Mouse (Mus musculus) liver, embryonic 11.5 days (tissue): ENCODE data around the gene Fgfr2. TPM values are rescaled to one million over a fixed set of nuclear protein-coding genes. Genes with fewer than 3 reads are reported as not detected.
A peak's percentile ranks its signal among the peaks of the same experiment; 100 is the strongest.

Experiments
- ATAC-seq: fragments of 200-750 bp; cut with Nextera tagmentation; replicated peaks from 2 replicates; pipeline ENCODE4 v1.8.0; 2017; ENCODE audit warnings: moderate number of reproducible peaks, mild to moderate bottlenecking, moderate TSS enrichment, moderate library complexity; ENCODE audit not compliant: low FRiP score
- DNase-seq: peaks from one replicate; pipeline ENCODE4 v3.0.0-alpha.2; 2017; ENCODE audit warnings: low spot score
- H3K27ac ChIP-seq: fragments of 300-500 bp; sonication (generic); 2 replicates; pipeline ENCODE4 v1.5.1; 2014; ENCODE audit warnings: mild to moderate bottlenecking, low read depth, low read length, control low read depth
- H3K27me3 ChIP-seq: fragments of 300-500 bp; sonication (generic); replicated peaks from 2 replicates; pipeline ENCODE4 v1.6.1; 2014; ENCODE audit warnings: low read length, mixed read lengths; ENCODE audit not compliant: control insufficient read depth, insufficient read depth
- H3K36me3 ChIP-seq: fragments of 300-500 bp; sonication (generic); 2 replicates; pipeline ENCODE4 v1.6.1; 2014; ENCODE audit warnings: mild to moderate bottlenecking, low read length, moderate library complexity, mixed read lengths; ENCODE audit not compliant: control insufficient read depth, insufficient read depth
- H3K4me1 ChIP-seq: fragments of 300-500 bp; sonication (generic); replicated peaks from 2 replicates; pipeline ENCODE4 v1.6.1; 2014; ENCODE audit warnings: low read length, mixed read lengths; ENCODE audit not compliant: control insufficient read depth, insufficient read depth
- H3K4me2 ChIP-seq: fragments of 300-500 bp; sonication (generic); 2 replicates; pipeline ENCODE4 v1.6.1; 2014; ENCODE audit warnings: mild to moderate bottlenecking, control low read depth, moderate library complexity
- H3K4me3 ChIP-seq: fragments of 300-500 bp; sonication (generic); 2 replicates; pipeline ENCODE4 v1.5.1; 2014; ENCODE audit warnings: low read depth, low read length, control low read depth
- H3K9ac ChIP-seq: fragments of 300-500 bp; sonication (generic); 2 replicates; pipeline ENCODE4 v1.6.1; 2014; ENCODE audit warnings: low read depth, low read length, control low read depth
- H3K9me3 ChIP-seq: fragments of 300-500 bp; sonication (generic); 2 replicates; pipeline ENCODE4 v1.6.1; 2016; ENCODE audit warnings: low read length, inconsistent platforms, mixed read lengths; ENCODE audit not compliant: control insufficient read depth
- WGBS: fragments of 180-500 bp; shearing (Covaris S2); extraction: QIAGEN DNeasy Blood & Tissue Kit; methylation state at CpG from one replicate; pipeline ENCODE4 v1.1.7; 2014; 5-methylcytosine and 5-hydroxymethylcytosine counted together
- polyA plus RNA-seq: library from polyadenylated mRNA; unstranded; fragments of >200 nt; fragmentation: Nextera tagmentation; extraction: Ambion mirVana; gene quantifications from 2 replicates; pipeline ENCODE4 v1.2.1, GENCODE M21; 2014

Gene Fgfr2
- polyA plus RNA-seq, 1 experiment from 2014 or later = 32.6 TPM

- Histone ChIP-seq H3K9ac (no peak overlapping the region), H3K27ac (no peak overlapping the region), H3K27me3 (no peaks in the 10 kb centered on the region), H3K4me3 (no peak overlapping the region), H3K9me3 (no peaks in the 10 kb centered on the region), H3K4me1 (peaks cover 31% of the 10 kb centered on the region), H3K4me2 (no peak overlapping the region), H3K36me3 (no peaks in the 10 kb centered on the region)
- DNase-seq (no peak), ATAC-seq (no peak)
- 93% methylated on average over 12 of the region's 12 CpGs for WGBS
Measured at GRCm38 (mm10) chr7:132722401-132723370, 400.5 kb downstream of the Fgfr2 start.

GRCm38 (mm10) chr7:132720562-132720961 is 402.6 kb downstream of the Fgfr2 start:
- H3K36me3 ChIP-seq = no peaks in the 10 kb centered on the region; the same call in 1 of the 2 replicates
- 86% methylated on average over 8 of the region's 8 CpGs for WGBS
- peaks cover 39% of the 10 kb centered on the region for H3K4me1 ChIP-seq
- H3K27me3 ChIP-seq = no peaks in the 10 kb centered on the region
- H3K4me2 ChIP-seq = no peak overlapping the region
- H3K9ac ChIP-seq = no peak overlapping the region
- no peak for DNase-seq
- H3K9me3 ChIP-seq = no peaks in the 10 kb centered on the region
- no peak overlapping the region for H3K4me3 ChIP-seq
- no peak overlapping the region for H3K27ac ChIP-seq
- ATAC-seq = no peak

GRCm38 (mm10) chr7:132719570-132719969 is 403.6 kb downstream of the Fgfr2 start:
- Histone ChIP-seq H3K36me3 (peaks cover 2% of the 10 kb centered on the region; the same call in 1 of the 2 replicates), H3K9me3 (no peaks in the 10 kb centered on the region), H3K27ac (no peak overlapping the region), H3K9ac (no peak overlapping the region), H3K4me1 (peaks cover 42% of the 10 kb centered on the region), H3K27me3 (no peaks in the 10 kb centered on the region), H3K4me2 (no peak overlapping the region), H3K4me3 (no peak overlapping the region)
- no peak for ATAC-seq
- WGBS = 83% methylated on average over 4 of the region's 4 CpGs
- DNase-seq = no peak

DNA sequence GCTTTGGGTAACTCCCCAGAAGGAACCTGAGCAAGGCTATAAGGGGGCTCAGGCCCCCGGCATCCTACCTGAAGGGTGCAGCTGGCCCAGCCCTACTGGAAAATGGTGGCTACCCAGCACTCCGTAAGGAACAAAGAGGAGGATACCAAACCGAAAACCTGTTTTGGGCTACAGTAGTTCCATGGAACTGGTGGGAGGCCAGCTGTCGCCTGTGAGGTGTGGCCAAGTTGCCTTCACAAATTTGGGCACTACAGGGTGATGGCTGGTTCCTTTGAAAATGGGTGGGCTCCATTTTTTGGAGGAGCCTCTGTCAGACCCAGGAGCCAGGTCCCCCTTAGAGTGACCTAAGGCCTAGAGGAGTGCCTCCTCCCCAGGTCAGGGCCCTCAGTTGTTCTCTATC is 407.9 kb downstream of the Fgfr2 start:
- H3K27ac ChIP-seq = no peak overlapping the region
- 86% methylated on average over 4 of the region's 4 CpGs for WGBS

DNA sequence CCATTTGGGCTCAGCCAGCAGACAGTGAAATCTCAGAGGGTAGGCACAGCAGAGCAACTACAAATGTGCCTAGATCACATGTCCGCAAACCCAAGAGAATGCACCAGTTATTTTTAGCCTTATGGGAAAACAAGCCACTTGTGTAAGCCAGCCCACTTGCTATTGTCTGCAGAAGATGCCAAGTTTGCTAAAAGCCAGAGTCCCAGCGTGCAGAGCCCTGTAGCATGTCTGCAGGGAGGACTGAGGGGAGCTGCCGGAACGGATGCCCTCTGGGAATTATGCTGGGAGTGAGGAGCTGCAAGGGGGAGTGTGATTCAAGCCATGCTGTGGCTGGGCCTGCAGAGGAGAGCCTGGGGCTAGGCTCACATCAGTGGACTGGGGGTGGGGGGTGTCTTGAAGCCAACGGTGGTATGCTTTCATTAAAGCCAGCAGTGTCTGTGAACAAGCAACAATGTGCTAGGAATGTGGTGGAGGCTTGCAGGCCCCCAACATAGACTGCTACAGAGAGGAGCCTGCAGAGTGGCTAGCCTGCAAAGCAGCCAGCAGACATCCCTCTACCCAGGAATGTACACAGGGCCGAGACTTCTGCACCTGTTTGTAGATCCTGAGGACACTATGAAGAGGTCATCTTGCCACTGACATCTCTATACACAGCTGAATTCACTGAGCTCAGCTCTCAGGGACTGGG is 408.8 kb downstream of the Fgfr2 start:
- Histone ChIP-seq H3K9ac (no peak overlapping the region), H3K9me3 (no peaks in the 10 kb centered on the region), H3K4me2 (no peak overlapping the region), H3K27me3 (no peaks in the 10 kb centered on the region), H3K27ac (no peak overlapping the region; the same call in 1 of the 2 replicates), H3K4me3 (no peak overlapping the region), H3K36me3 (peaks cover 2% of the 10 kb centered on the region; the same call in 1 of the 2 replicates), H3K4me1 (peaks cover 37% of the 10 kb centered on the region)
- WGBS = 52% methylated on average over 6 of the region's 6 CpGs
- ATAC-seq = 0 out of 2 replicates have a peak, but pooled peaks have one; percentile 5
- no peak for DNase-seq

More for the DNA sequence above, 407.9 kb downstream of the Fgfr2 start:
- Histone ChIP-seq H3K4me2 (no peak overlapping the region), H3K36me3 (peaks cover 2% of the 10 kb centered on the region; the same call in 1 of the 2 replicates), H3K27me3 (no peaks in the 10 kb centered on the region), H3K4me1 (peaks cover 44% of the 10 kb centered on the region), H3K9ac (no peak overlapping the region), H3K9me3 (no peaks in the 10 kb centered on the region), H3K4me3 (no peak overlapping the region)
- ATAC-seq (no peak), DNase-seq (no peak)

DNA sequence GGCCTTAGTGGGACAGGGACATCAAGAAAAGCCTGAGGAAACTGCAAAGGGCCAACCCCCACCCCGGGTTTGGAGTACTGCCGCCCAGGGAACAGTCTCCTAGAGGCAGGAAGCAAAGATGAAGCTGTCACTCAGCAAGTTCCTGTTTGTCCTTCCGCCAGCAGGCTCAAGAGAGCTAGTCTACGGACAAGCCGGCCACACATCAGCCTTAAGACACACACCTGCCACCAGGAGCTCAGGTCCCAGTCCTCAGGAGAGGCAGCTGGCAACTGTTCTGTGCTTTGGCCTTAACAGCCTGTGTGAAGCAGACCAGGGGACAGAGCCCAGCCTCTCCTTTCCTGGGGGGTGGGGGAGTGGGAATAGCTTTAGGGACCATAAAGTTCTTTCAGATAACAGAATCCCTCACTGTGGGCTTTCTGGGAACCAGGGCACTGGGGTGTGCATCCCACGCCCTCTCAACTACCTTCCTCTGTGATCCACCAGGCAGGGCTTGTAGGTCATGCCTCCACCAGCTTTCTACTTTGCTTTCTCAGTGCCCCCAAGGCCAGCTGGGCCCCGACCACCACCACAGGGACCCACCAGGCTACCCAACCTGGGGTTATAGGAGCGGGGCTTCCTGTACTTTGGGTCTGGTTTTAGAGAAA is 409.5 kb downstream of the Fgfr2 start:
- Histone ChIP-seq H3K9me3 (no peaks in the 10 kb centered on the region), H3K27ac (peak overlapping the region; percentile 72), H3K4me1 (peaks cover 35% of the 10 kb centered on the region), H3K9ac (0 out of 2 replicates have a peak overlapping the region, but pooled peaks have one; percentile 8), H3K4me3 (no peak overlapping the region), H3K27me3 (no peaks in the 10 kb centered on the region), H3K36me3 (peaks cover 2% of the 10 kb centered on the region; the same call in 1 of the 2 replicates), H3K4me2 (no peak overlapping the region)
- ATAC-seq (no peak), DNase-seq (no peak)
- WGBS = 47% methylated on average over 8 of the region's 8 CpGs

DNA sequence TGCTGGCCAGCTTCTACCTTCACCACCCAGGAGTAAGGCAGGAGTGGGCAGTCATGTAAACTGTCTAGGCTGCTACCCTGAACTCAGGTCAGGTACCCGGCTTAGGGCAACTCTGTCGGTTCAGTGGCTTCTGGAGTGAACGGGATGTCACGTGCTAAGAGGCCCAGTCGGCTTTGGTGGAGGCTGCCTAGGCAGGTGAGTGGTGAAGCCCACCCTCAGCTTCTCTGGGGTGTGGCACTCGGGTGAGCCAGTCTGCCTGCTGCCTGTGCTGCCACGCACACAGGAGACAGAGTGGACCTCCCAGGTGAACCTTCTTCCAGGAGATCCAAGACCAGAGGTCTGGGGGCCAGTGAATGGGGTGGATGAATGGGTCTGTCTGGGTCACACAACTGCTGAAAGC is 410.2 kb downstream of the Fgfr2 start:
- H3K36me3 ChIP-seq = peaks cover 2% of the 10 kb centered on the region; the same call in 1 of the 2 replicates
- 75% methylated on average over 7 of the region's 7 CpGs for WGBS
- ATAC-seq (no peak), DNase-seq (no peak)
- H3K9me3 ChIP-seq = no peaks in the 10 kb centered on the region
- no peak overlapping the region for H3K4me3 ChIP-seq
- peak overlapping the region; percentile 72; the same call in 1 of the 2 replicates for H3K27ac ChIP-seq
- no peak overlapping the region for H3K9ac ChIP-seq
- H3K4me2 ChIP-seq = no peak overlapping the region
- no peaks in the 10 kb centered on the region for H3K27me3 ChIP-seq
- peaks cover 30% of the 10 kb centered on the region for H3K4me1 ChIP-seq

- H3K27me3 ChIP-seq = no peaks in the 10 kb centered on the region
- no peak overlapping the region for H3K4me3 ChIP-seq
- peaks cover 24% of the 10 kb centered on the region for H3K4me1 ChIP-seq
- no peaks in the 10 kb centered on the region for H3K9me3 ChIP-seq
- no peak overlapping the region for H3K9ac ChIP-seq
- peak overlapping the region; percentile 4; the same call in 1 of the 2 replicates for H3K27ac ChIP-seq
- peaks cover 2% of the 10 kb centered on the region; the same call in 1 of the 2 replicates for H3K36me3 ChIP-seq
- no peak for DNase-seq
- H3K4me2 ChIP-seq = peak overlapping the region; percentile 29; the same call in 1 of the 2 replicates
- 60% methylated on average over 16 of the region's 16 CpGs for WGBS
- ATAC-seq = peak; percentile 38; the same call in 1 of the 2 replicates
Measured at GRCm38 (mm10) chr7:132712044-132712708, 411.0 kb downstream of the Fgfr2 start.
